Mouse (Mus musculus): Measurements from ENCODE around the gene Ehbp1l1. TPM values are rescaled to one million over a fixed set of nuclear protein-coding genes. Genes with fewer than 3 reads are reported as not detected.

The Ehbp1l1 gene
- 10.1 and 10.5 TPM in 2 replicates for polyA plus RNA-seq (2016; fragmentation: Nextera tagmentation; extraction: Ambion mirVana)

GRCm38 (mm10) chr19:5725767-5726515 lies at the start of gene Ehbp1l1:
Ehbp1l1 (minus strand) TSS chr19:5726317.
- H3K9ac ChIP-seq = peak within 1 kb of the TSS; percentile 55
- H3K27me3 ChIP-seq (replicated peaks) = no peaks in the 10 kb centered on the region
- no peaks in the 10 kb centered on the region for H3K9me3 ChIP-seq
- H3K4me2 ChIP-seq (replicated peaks) = peak within 1 kb of the TSS; percentile 94
- no peak within 1 kb of the TSS for H3K27ac ChIP-seq
- 13% methylated on average over 49 of the region's 49 CpGs for WGBS
- ATAC-seq (ENCODE audit: low FRiP score, low read depth) = no peak
- peak within 1 kb of the TSS; percentile 36 for H3K4me3 ChIP-seq
- H3K4me1 ChIP-seq = peaks cover 54% of the 10 kb centered on the region
- H3K36me3 ChIP-seq = peaks cover 40% of the 10 kb centered on the region

- H3K4me3 ChIP-seq = peak within 1 kb of the TSS; percentile 73
- peak; percentile 96 for ATAC-seq (ENCODE audit: low FRiP score, low read depth)
- H3K36me3 ChIP-seq = peaks cover 32% of the 10 kb centered on the region
- WGBS = under 1% methylated on average over 64 of the region's 64 CpGs
- no peaks in the 10 kb centered on the region for H3K27me3 ChIP-seq (replicated peaks)
- no peaks in the 10 kb centered on the region for H3K9me3 ChIP-seq
- H3K27ac ChIP-seq = 0 out of 2 replicates have a peak within 1 kb of the TSS, but pooled peaks have one; percentile 4
- H3K4me1 ChIP-seq = peaks cover 14% of the 10 kb centered on the region
- peak within 1 kb of the TSS; percentile 92 for H3K4me2 ChIP-seq (replicated peaks)
- H3K9ac ChIP-seq = peak within 1 kb of the TSS; percentile 87
Observed at GRCm38 (mm10) chr19:5770925-5771860, 45.1 kb upstream of the Ehbp1l1 start, which contains the start of gene Scyl1. Scyl1 (minus strand) TSS chr19:5771419.

- Histone ChIP-seq H3K9me3 (no peaks in the 10 kb centered on the region), H3K27ac (no peak overlapping the region), H3K9ac (peak overlapping the region; percentile 87), H3K36me3 (peaks cover 41% of the 10 kb centered on the region), H3K27me3 (replicated peaks) (no peaks in the 10 kb centered on the region), H3K4me1 (peaks cover 14% of the 10 kb centered on the region), H3K4me3 (peak overlapping the region; percentile 73), H3K4me2 (replicated peaks) (peak overlapping the region; percentile 92)
- 56% methylated on average over 9 of the region's 9 CpGs for WGBS
- ATAC-seq (ENCODE audit: low FRiP score, low read depth) = no peak
Observed at GRCm38 (mm10) chr19:5770311-5770710, 44.2 kb upstream of the Ehbp1l1 start.

GRCm38 (mm10) chr19:5767271-5767670 lies 41.2 kb upstream of the Ehbp1l1 start:
- Histone ChIP-seq H3K9ac (no peak overlapping the region), H3K27me3 (replicated peaks) (no peaks in the 10 kb centered on the region), H3K4me2 (replicated peaks) (no peak overlapping the region), H3K27ac (no peak overlapping the region), H3K4me1 (peaks cover 14% of the 10 kb centered on the region), H3K4me3 (no peak overlapping the region), H3K9me3 (no peaks in the 10 kb centered on the region), H3K36me3 (peaks cover 68% of the 10 kb centered on the region)
- WGBS = 88% methylated on average over 4 of the region's 4 CpGs
- ATAC-seq (ENCODE audit: low FRiP score, low read depth) = no peak

- H3K4me3 ChIP-seq = no peak overlapping the region
- 97% methylated on average over 6 of the region's 6 CpGs for WGBS
- no peak overlapping the region for H3K27ac ChIP-seq
- no peak overlapping the region for H3K9ac ChIP-seq
- ATAC-seq (ENCODE audit: low FRiP score, low read depth) = no peak
- H3K27me3 ChIP-seq (replicated peaks) = peaks cover 10% of the 10 kb centered on the region
- H3K4me1 ChIP-seq = no peaks in the 10 kb centered on the region
- no peaks in the 10 kb centered on the region for H3K9me3 ChIP-seq
- no peak overlapping the region for H3K4me2 ChIP-seq (replicated peaks)
- H3K36me3 ChIP-seq = peaks cover 93% of the 10 kb centered on the region
Observed at GRCm38 (mm10) chr19:5763163-5763562, 37.0 kb upstream of the Ehbp1l1 start.

- no peak overlapping the region for H3K4me2 ChIP-seq (replicated peaks)
- no peak overlapping the region for H3K9ac ChIP-seq
- H3K27ac ChIP-seq = no peak overlapping the region
- H3K36me3 ChIP-seq = peaks cover 65% of the 10 kb centered on the region
- H3K4me1 ChIP-seq = peaks cover 11% of the 10 kb centered on the region
- no peaks in the 10 kb centered on the region for H3K9me3 ChIP-seq
- H3K4me3 ChIP-seq = no peak overlapping the region
- peaks cover 49% of the 10 kb centered on the region for H3K27me3 ChIP-seq (replicated peaks)
- ATAC-seq (ENCODE audit: low FRiP score, low read depth) = no peak
- WGBS = 90% methylated on average over 14 of the region's 14 CpGs
Observed at GRCm38 (mm10) chr19:5758878-5759403, 32.8 kb upstream of the Ehbp1l1 start.

GRCm38 (mm10) chr19:5756991-5757636 lies 31.0 kb upstream of the Ehbp1l1 start:
- Histone ChIP-seq H3K27ac (no peak overlapping the region), H3K4me2 (replicated peaks) (peak overlapping the region; percentile 49), H3K9me3 (no peaks in the 10 kb centered on the region), H3K4me3 (peak overlapping the region; percentile 8; the same call in 1 of the 2 replicates), H3K36me3 (peaks cover 51% of the 10 kb centered on the region), H3K27me3 (replicated peaks) (peaks cover 64% of the 10 kb centered on the region), H3K4me1 (peaks cover 11% of the 10 kb centered on the region), H3K9ac (peak overlapping the region; percentile 51)
- no peak for ATAC-seq (ENCODE audit: low FRiP score, low read depth)
- 11% methylated on average over 36 of the region's 36 CpGs for WGBS

GRCm38 (mm10) chr19:5756321-5756985 lies 30.3 kb upstream of the Ehbp1l1 start:
- WGBS = 7% methylated on average over 28 of the region's 29 CpGs

GRCm38 (mm10) chr19:5751742-5752141 lies 25.6 kb upstream of the Ehbp1l1 start:
- no peak for ATAC-seq (ENCODE audit: low FRiP score, low read depth)
- no peak overlapping the region for H3K4me3 ChIP-seq
- H3K9me3 ChIP-seq = no peaks in the 10 kb centered on the region
- peaks cover 18% of the 10 kb centered on the region for H3K4me1 ChIP-seq
- no peak overlapping the region for H3K27ac ChIP-seq
- WGBS = 5% methylated on average over 20 of the region's 20 CpGs
- H3K9ac ChIP-seq = 0 out of 2 replicates have a peak overlapping the region, but pooled peaks have one; percentile 1
- H3K36me3 ChIP-seq = no peaks in the 10 kb centered on the region; the same call in 1 of the 2 replicates
- H3K4me2 ChIP-seq (replicated peaks) = peak overlapping the region; percentile 29
- peaks cover 76% of the 10 kb centered on the region for H3K27me3 ChIP-seq (replicated peaks)

More at GRCm38 (mm10) chr19:5756321-5756985, 30.3 kb upstream of the Ehbp1l1 start:
- Histone ChIP-seq H3K36me3 (peaks cover 45% of the 10 kb centered on the region), H3K27ac (no peak overlapping the region), H3K27me3 (replicated peaks) (peaks cover 71% of the 10 kb centered on the region), H3K9ac (peak overlapping the region; percentile 51; the same call in 1 of the 2 replicates), H3K4me1 (peaks cover 16% of the 10 kb centered on the region), H3K4me3 (peak overlapping the region; percentile 8; the same call in 1 of the 2 replicates), H3K4me2 (replicated peaks) (peak overlapping the region; percentile 49), H3K9me3 (no peaks in the 10 kb centered on the region)
- no peak for ATAC-seq (ENCODE audit: low FRiP score, low read depth)

GRCm38 (mm10) chr19:5750951-5751350 lies 24.8 kb upstream of the Ehbp1l1 start:
- Histone ChIP-seq H3K9ac (peak overlapping the region; percentile 1; the same call in 1 of the 2 replicates), H3K36me3 (no peaks in the 10 kb centered on the region), H3K27ac (no peak overlapping the region), H3K4me1 (peaks cover 22% of the 10 kb centered on the region), H3K4me2 (replicated peaks) (peak overlapping the region; percentile 29), H3K9me3 (no peaks in the 10 kb centered on the region), H3K4me3 (0 out of 2 replicates have a peak overlapping the region, but pooled peaks have one; percentile 16), H3K27me3 (replicated peaks) (peaks cover 76% of the 10 kb centered on the region)
- WGBS = 6% methylated on average over 22 of the region's 22 CpGs
- ATAC-seq (ENCODE audit: low FRiP score, low read depth) = no peak

- Histone ChIP-seq H3K4me1 (peaks cover 29% of the 10 kb centered on the region), H3K4me2 (replicated peaks) (no peak overlapping the region), H3K36me3 (no peaks in the 10 kb centered on the region), H3K27ac (no peak overlapping the region), H3K9me3 (no peaks in the 10 kb centered on the region), H3K27me3 (replicated peaks) (peaks cover 76% of the 10 kb centered on the region), H3K9ac (no peak overlapping the region), H3K4me3 (no peak overlapping the region)
- 77% methylated on average over 6 of the region's 6 CpGs for WGBS
- no peak for ATAC-seq (ENCODE audit: low FRiP score, low read depth)
Observed at GRCm38 (mm10) chr19:5749476-5749875, 23.4 kb upstream of the Ehbp1l1 start.

Measured in neural tube, embryonic 12.5 days (tissue).